Mouse (Mus musculus): ENCODE results near the gene Stk36. TPM values are rescaled to one million over a fixed set of nuclear protein-coding genes. Genes with fewer than 3 reads are reported as not detected.

Gene Stk36
- polyA plus RNA-seq (2012; rRNA removed) = 14.3 and 14.7 TPM in 2 replicates

GRCm38 (mm10) chr1:74601267-74601962 lies at the start of gene Stk36, which contains the start of gene Rnf25:
TSS of gene Stk36 (plus strand) at chr1:74601445.
TSS of gene Rnf25 (minus strand) at chr1:74601397.

GRCm38 (mm10) chr1:74587773-74588445 lies 13.3 kb upstream of the Stk36 start, which contains the start of the genes Zfp142 and Bcs1l:
TSS of gene Zfp142 (minus strand) at chr1:74588246.
TSS of gene Bcs1l (plus strand) at chr1:74588289.

DNA sequence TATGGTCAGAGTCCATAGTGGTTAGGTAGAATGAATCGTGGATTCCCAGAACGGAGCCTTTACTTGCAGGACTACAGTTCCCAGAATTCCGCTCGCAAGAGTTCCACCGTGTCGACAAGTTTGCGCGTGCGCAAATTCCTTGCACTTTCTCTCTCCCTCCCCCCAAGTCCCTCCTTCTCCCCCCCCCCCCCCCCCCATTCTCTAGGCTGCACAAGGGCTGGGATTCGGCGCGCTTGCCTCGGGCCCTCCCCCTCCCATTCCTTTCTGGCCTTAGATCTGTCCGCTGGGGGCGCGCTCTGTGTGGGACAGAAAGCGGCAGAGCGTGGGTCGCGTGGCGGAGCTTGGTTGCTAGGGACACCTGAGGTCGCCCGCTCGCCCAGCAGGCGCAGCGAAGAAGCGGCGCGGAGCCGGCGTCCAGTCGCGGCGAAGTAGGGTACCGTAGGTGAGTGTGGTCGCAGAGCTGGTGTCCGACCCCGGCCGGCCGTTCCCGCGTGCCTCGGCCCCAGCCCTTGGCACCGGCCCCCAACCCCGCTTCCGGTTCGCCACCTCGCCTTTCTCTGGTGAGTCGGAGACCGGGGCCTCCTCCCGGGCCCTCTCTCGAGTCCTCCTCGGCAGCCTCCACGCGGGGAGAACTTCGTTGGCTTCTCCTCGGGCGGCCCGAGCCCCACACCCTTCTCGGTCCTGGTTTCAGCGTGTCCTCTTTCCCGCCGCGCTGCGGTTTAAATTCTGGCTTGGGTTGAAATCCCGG lies 60.4 kb downstream of the Stk36 start, which contains the start of gene Ttll4:
Ttll4 (plus strand) TSS at position 298 of the 748 bp plus-strand sequence.

Other genes starting within 250 kb of the Stk36 start
- gene Catip, start 239.3 kb upstream of the Stk36 start, polyA plus RNA-seq (2012; rRNA removed) = 0.85 and 1.5 TPM in 2 replicates
- gene Slc11a1, start 226.2 kb upstream of the Stk36 start, polyA plus RNA-seq (2012; rRNA removed) = 2.4 and 3.0 TPM in 2 replicates
- 45.6 and 69.4 TPM in 2 replicates for gene Ctdsp1, start 209.9 kb upstream of the Stk36 start, polyA plus RNA-seq (2012; rRNA removed)
- gene Vil1, start 192.1 kb upstream of the Stk36 start, polyA plus RNA-seq (2012; rRNA removed) = 0.14 and 0.15 TPM in 2 replicates
- gene Cnot9, start 95.4 kb upstream of the Stk36 start, polyA plus RNA-seq (2012; rRNA removed) = 54.9 and 74.0 TPM in 2 replicates
- gene Plcd4, start 58.6 kb upstream of the Stk36 start, polyA plus RNA-seq (2012; rRNA removed) = 0.37 and 0.67 TPM in 2 replicates
- gene Usp37, start 57.2 kb upstream of the Stk36 start, polyA plus RNA-seq (2012; rRNA removed) = 15.2 and 20.2 TPM in 2 replicates
- 12.1 and 21.0 TPM in 2 replicates for gene Zfp142, start 13.2 kb upstream of the Stk36 start, polyA plus RNA-seq (2012; rRNA removed)
- 16.8 and 17.9 TPM in 2 replicates for gene Bcs1l, start 13.2 kb upstream of the Stk36 start, polyA plus RNA-seq (2012; rRNA removed)
- gene Rnf25, start within 50 bp of the Stk36 start, polyA plus RNA-seq (2012; rRNA removed) = 82.2 and 101 TPM in 2 replicates
- gene Ttll4, start 60.3 kb downstream of the Stk36 start, polyA plus RNA-seq (2012; rRNA removed) = 47.9 and 54.3 TPM in 2 replicates
- 9.7 and 9.9 TPM in 2 replicates for gene Cyp27a1, start 112.1 kb downstream of the Stk36 start, polyA plus RNA-seq (2012; rRNA removed)
- gene Prkag3, start 147.8 kb downstream of the Stk36 start, polyA plus RNA-seq (2012; rRNA removed) = 0.29 and 0.35 TPM in 2 replicates
- gene Wnt6, start 170.4 kb downstream of the Stk36 start, polyA plus RNA-seq (2012; rRNA removed) = 4.7 and 7.1 TPM in 2 replicates
- gene Wnt10a, start 190.1 kb downstream of the Stk36 start, polyA plus RNA-seq (2012; rRNA removed) = 0.70 and 0.94 TPM in 2 replicates

All from central nervous system, embryonic 11.5 days (tissue).